Mouse (Mus musculus): Measurements from ENCODE around the gene Pex26. TPM values are rescaled to one million over a fixed set of nuclear protein-coding genes. Genes with fewer than 3 reads are reported as not detected.

The Pex26 gene
- polyA plus RNA-seq, 1 experiment from 2014 or later, result 4.1 TPM

DNA sequence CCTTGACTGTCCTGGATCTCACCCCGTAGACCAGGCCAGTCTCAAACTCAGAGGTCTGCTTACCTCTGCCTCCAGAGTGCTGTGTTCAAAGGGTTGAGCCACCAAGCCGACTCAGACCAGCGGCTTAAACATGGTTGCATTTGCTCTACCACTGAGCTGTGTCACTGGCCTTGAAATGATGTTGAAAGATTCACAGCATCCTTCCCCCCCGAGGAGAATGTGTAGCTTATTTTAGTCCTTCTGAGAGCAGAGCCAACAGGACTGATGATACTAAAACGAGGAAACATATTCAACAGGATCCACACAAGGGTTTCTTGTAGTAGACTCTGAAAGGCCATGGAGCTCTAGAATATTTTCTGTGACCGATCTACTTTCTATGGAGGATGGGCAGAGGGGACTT, 32.4 kb downstream of the Pex26 start:
- no peak overlapping the region for H3K9ac ChIP-seq (ENCODE audit: low read depth, low read length)
- H3K27ac ChIP-seq (ENCODE audit: low read depth, low read length), result no peak overlapping the region
- WGBS (ENCODE audit: insufficient replicate concordance), result 68% methylated on average over 6 of the region's 6 CpGs
- no peaks in the 10 kb centered on the region for H3K36me3 ChIP-seq (ENCODE audit: control insufficient read depth, insufficient read depth, low read length)
- peaks cover 5% of the 10 kb centered on the region; the same call in 1 of the 2 replicates for H3K4me1 ChIP-seq (ENCODE audit: control insufficient read depth, insufficient read depth, low read length)
- H3K27me3 ChIP-seq (ENCODE audit: control insufficient read depth, insufficient read depth, low read length), result peaks cover 16% of the 10 kb centered on the region
- no peaks in the 10 kb centered on the region for H3K9me3 ChIP-seq (replicated peaks; ENCODE audit: control insufficient read depth, low read length)
- H3K4me2 ChIP-seq, result no peak overlapping the region
- no peak for ATAC-seq (replicated peaks; ENCODE audit: insufficient number of reproducible peaks, low FRiP score, low TSS enrichment)
- no peak overlapping the region for H3K4me3 ChIP-seq (ENCODE audit: low read depth, low read length)

DNA sequence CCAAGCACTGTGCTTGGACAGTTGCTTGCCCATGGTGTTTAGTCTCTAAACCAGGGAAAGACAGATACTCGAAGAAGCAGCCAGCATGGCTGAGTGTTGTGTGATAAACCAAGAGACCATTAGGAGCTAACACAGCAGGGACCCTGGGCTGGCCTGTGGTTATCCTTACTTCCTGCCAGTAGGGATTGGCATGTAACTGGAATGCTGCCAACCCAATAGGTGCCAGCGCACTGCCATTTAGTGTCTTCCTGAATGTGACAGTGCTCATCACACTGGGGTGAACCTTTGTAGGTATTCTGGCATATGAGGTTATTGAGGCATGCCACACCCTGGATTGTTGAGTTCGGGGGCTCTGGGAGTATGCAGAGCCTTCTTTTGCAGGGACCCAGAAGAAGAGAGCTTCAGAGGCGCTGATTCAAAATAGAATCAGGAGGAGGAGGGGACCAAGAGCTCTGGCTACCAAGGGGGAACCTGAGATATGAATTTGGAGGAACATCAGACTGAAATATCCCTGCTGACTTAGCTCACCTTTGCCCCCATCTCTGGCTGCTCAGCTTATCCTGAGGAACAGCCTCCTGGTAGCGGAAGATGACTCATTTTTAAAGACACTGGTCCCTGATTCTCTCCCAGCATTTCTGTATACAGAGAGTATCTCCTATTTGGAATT, 33.3 kb downstream of the Pex26 start:
- Histone ChIP-seq H3K4me2 (no peak overlapping the region), H3K27ac (ENCODE audit: low read depth, low read length) (no peak overlapping the region), H3K27me3 (ENCODE audit: control insufficient read depth, insufficient read depth, low read length) (peaks cover 8% of the 10 kb centered on the region), H3K9ac (ENCODE audit: low read depth, low read length) (no peak overlapping the region), H3K36me3 (ENCODE audit: control insufficient read depth, insufficient read depth, low read length) (no peaks in the 10 kb centered on the region), H3K4me3 (ENCODE audit: low read depth, low read length) (no peak overlapping the region), H3K9me3 (replicated peaks; ENCODE audit: control insufficient read depth, low read length) (no peaks in the 10 kb centered on the region), H3K4me1 (ENCODE audit: control insufficient read depth, insufficient read depth, low read length) (no peaks in the 10 kb centered on the region)
- WGBS (ENCODE audit: insufficient replicate concordance), result 74% methylated on average over 5 of the region's 5 CpGs
- no peak for ATAC-seq (replicated peaks; ENCODE audit: insufficient number of reproducible peaks, low FRiP score, low TSS enrichment)

DNA sequence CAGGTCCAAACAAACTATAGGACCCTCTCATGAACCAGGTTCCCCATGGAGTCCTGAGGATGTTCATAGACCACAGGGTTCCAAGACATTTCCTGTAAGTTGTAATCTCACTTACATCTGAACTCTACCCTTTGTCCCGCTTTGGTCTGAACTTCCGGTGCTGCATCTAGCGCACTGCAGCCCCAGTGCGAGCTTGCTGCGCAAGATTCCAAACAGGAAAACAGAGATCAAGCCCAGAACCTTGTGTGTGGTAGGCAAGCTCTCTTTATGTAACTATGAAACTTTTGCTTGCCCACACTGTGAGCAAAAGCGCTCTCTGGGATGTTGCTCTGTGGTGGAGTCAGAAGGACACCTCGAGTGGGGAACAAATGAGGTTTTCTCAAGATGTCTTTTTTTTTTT, 34.5 kb downstream of the Pex26 start:
- WGBS (ENCODE audit: insufficient replicate concordance), result 89% methylated on average over 7 of the region's 7 CpGs
- no peak overlapping the region for H3K9ac ChIP-seq (ENCODE audit: low read depth, low read length)
- no peak overlapping the region for H3K4me2 ChIP-seq
- no peak overlapping the region for H3K27ac ChIP-seq (ENCODE audit: low read depth, low read length)
- no peak for ATAC-seq (replicated peaks; ENCODE audit: insufficient number of reproducible peaks, low FRiP score, low TSS enrichment)
- no peak overlapping the region for H3K4me3 ChIP-seq (ENCODE audit: low read depth, low read length)
- no peaks in the 10 kb centered on the region for H3K36me3 ChIP-seq (ENCODE audit: control insufficient read depth, insufficient read depth, low read length)
- H3K9me3 ChIP-seq (replicated peaks; ENCODE audit: control insufficient read depth, low read length), result no peaks in the 10 kb centered on the region
- no peaks in the 10 kb centered on the region for H3K4me1 ChIP-seq (ENCODE audit: control insufficient read depth, insufficient read depth, low read length)
- no peaks in the 10 kb centered on the region for H3K27me3 ChIP-seq (ENCODE audit: control insufficient read depth, insufficient read depth, low read length)

DNA sequence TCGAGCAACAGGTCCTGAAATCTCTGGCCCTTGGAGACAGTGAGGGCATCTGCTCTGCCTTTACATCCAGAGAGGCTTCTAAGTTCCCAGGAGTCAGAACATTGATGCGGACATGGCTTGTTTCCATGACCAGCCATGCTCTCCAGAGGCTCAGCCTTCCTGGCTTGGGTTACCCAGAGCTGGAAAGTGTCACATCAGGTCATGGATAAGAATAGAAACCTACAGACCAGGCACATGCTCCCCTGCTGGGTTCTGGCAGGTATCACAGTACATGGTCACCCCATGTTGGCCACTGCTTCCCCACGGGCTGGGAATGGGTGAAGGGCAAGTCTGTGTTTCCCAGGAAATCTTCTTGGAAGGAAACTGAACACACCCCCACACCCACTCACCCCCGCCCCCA, 35.9 kb downstream of the Pex26 start:
- H3K36me3 ChIP-seq (ENCODE audit: control insufficient read depth, insufficient read depth, low read length), result no peaks in the 10 kb centered on the region
- H3K27ac ChIP-seq (ENCODE audit: low read depth, low read length), result no peak overlapping the region
- H3K4me2 ChIP-seq, result no peak overlapping the region
- H3K27me3 ChIP-seq (ENCODE audit: control insufficient read depth, insufficient read depth, low read length), result no peaks in the 10 kb centered on the region
- no peaks in the 10 kb centered on the region for H3K4me1 ChIP-seq (ENCODE audit: control insufficient read depth, insufficient read depth, low read length)
- H3K9ac ChIP-seq (ENCODE audit: low read depth, low read length), result no peak overlapping the region
- no peak overlapping the region for H3K4me3 ChIP-seq (ENCODE audit: low read depth, low read length)
- WGBS (ENCODE audit: insufficient replicate concordance), result 75% methylated on average over 4 of the region's 4 CpGs
- no peaks in the 10 kb centered on the region for H3K9me3 ChIP-seq (replicated peaks; ENCODE audit: control insufficient read depth, low read length)
- ATAC-seq (replicated peaks; ENCODE audit: insufficient number of reproducible peaks, low FRiP score, low TSS enrichment), result no peak

DNA sequence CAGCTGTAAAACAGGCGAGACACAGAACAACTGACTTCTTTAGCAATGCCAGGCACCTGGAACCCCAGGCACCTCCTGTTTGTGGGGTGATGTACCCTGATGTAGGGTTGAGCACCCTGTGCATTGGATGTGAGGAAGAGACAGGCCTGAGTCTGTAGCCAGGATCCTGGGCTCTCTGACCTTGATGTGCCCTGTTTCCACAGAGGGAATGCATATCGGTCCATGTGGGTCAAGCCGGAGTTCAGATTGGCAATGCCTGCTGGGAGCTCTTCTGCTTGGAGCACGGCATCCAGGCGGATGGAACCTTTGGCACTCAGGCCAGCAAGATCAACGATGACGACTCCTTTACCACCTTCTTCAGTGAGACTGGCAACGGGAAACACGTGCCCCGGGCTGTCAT, 36.7 kb downstream of the Pex26 start:
- no peaks in the 10 kb centered on the region for H3K36me3 ChIP-seq (ENCODE audit: control insufficient read depth, insufficient read depth, low read length)
- no peaks in the 10 kb centered on the region for H3K9me3 ChIP-seq (replicated peaks; ENCODE audit: control insufficient read depth, low read length)
- ATAC-seq (replicated peaks; ENCODE audit: insufficient number of reproducible peaks, low FRiP score, low TSS enrichment), result no peak
- H3K27ac ChIP-seq (ENCODE audit: low read depth, low read length), result no peak overlapping the region
- no peak overlapping the region for H3K4me3 ChIP-seq (ENCODE audit: low read depth, low read length)
- H3K4me2 ChIP-seq, result no peak overlapping the region
- 83% methylated on average over 10 of the region's 10 CpGs for WGBS (ENCODE audit: insufficient replicate concordance)
- H3K9ac ChIP-seq (ENCODE audit: low read depth, low read length), result no peak overlapping the region
- H3K27me3 ChIP-seq (ENCODE audit: control insufficient read depth, insufficient read depth, low read length), result no peaks in the 10 kb centered on the region
- no peaks in the 10 kb centered on the region for H3K4me1 ChIP-seq (ENCODE audit: control insufficient read depth, insufficient read depth, low read length)

DNA sequence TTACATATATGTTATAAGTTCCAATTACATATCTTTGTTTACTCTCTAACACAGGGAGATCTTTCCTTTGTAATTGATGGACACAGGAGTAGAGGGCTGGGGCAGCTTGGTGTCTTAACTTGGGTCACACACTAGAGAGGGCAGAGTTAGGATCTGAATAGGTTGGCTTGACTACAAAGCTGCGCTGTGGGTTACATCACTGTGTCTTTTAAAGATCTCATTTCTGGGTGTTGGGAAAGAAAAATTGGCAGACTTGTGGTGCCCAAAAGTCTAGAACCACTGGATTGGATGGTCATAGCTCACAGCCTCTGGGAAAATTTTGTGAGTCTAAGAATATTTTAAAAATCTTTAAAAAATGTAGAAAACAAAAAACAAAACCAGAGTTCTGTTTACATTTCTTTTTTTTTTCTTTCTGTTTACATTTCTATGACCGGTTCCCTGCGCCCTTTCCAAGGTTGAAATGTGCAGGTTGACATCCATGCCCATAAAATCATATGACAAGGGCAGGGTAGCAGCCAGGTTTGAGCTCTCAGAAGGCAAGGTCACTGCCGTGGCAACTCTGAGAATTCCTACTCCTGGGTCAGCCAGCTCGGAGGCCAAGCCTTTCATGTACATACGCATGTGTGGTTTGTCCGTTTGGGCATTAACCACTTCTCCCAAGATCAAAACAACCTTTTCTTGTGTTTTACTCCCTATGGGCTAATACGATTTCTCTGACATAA, 38.6 kb downstream of the Pex26 start:
- ATAC-seq (replicated peaks; ENCODE audit: insufficient number of reproducible peaks, low FRiP score, low TSS enrichment), result no peak
- H3K9me3 ChIP-seq (replicated peaks; ENCODE audit: control insufficient read depth, low read length), result no peaks in the 10 kb centered on the region
- no peaks in the 10 kb centered on the region for H3K4me1 ChIP-seq (ENCODE audit: control insufficient read depth, insufficient read depth, low read length)
- H3K36me3 ChIP-seq (ENCODE audit: control insufficient read depth, insufficient read depth, low read length), result no peaks in the 10 kb centered on the region
- no peak overlapping the region for H3K9ac ChIP-seq (ENCODE audit: low read depth, low read length)
- H3K4me2 ChIP-seq, result no peak overlapping the region
- H3K4me3 ChIP-seq (ENCODE audit: low read depth, low read length), result no peak overlapping the region
- H3K27me3 ChIP-seq (ENCODE audit: control insufficient read depth, insufficient read depth, low read length), result no peaks in the 10 kb centered on the region
- WGBS (ENCODE audit: insufficient replicate concordance), result 75% methylated on average over 8 of the region's 8 CpGs
- no peak overlapping the region for H3K27ac ChIP-seq (ENCODE audit: low read depth, low read length)

DNA sequence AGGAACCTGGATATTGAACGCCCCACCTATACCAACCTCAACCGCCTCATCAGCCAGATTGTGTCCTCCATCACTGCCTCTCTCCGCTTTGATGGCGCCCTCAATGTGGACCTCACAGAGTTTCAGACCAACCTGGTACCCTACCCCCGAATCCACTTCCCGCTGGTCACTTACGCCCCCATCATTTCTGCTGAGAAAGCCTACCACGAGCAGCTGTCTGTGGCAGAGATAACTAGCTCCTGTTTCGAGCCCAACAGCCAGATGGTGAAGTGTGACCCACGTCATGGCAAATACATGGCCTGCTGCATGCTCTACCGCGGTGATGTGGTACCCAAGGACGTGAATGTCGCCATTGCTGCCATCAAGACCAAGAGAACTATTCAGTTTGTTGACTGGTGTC, 39.5 kb downstream of the Pex26 start:
- Histone ChIP-seq H3K9me3 (replicated peaks; ENCODE audit: control insufficient read depth, low read length) (no peaks in the 10 kb centered on the region), H3K27ac (ENCODE audit: low read depth, low read length) (no peak overlapping the region), H3K4me3 (ENCODE audit: low read depth, low read length) (no peak overlapping the region), H3K4me2 (no peak overlapping the region), H3K36me3 (ENCODE audit: control insufficient read depth, insufficient read depth, low read length) (no peaks in the 10 kb centered on the region), H3K9ac (ENCODE audit: low read depth, low read length) (no peak overlapping the region), H3K27me3 (ENCODE audit: control insufficient read depth, insufficient read depth, low read length) (no peaks in the 10 kb centered on the region), H3K4me1 (ENCODE audit: control insufficient read depth, insufficient read depth, low read length) (no peaks in the 10 kb centered on the region)
- WGBS (ENCODE audit: insufficient replicate concordance), result 91% methylated on average over 14 of the region's 14 CpGs
- no peak for ATAC-seq (replicated peaks; ENCODE audit: insufficient number of reproducible peaks, low FRiP score, low TSS enrichment)

DNA sequence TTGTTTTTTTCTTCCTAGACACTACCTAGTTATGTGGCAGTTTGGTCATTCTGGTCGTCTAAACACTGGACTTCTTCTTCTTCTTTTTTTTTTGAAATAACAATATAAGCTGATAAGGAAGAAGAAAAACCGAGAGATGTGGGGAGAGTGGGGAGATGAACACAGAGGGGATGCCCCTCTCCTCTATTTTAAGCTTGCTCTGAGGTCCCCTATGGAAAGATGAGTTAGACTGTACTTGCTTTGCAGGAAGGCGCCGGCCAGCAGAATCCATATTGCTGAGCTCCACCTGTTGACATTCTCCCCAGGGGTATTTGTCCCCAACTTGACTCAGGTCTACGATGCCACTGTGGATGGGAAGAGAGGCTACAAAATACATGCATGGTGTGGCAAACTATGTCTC, 40.6 kb downstream of the Pex26 start:
- Histone ChIP-seq H3K27ac (ENCODE audit: low read depth, low read length) (no peak overlapping the region), H3K4me2 (no peak overlapping the region)

DNA sequence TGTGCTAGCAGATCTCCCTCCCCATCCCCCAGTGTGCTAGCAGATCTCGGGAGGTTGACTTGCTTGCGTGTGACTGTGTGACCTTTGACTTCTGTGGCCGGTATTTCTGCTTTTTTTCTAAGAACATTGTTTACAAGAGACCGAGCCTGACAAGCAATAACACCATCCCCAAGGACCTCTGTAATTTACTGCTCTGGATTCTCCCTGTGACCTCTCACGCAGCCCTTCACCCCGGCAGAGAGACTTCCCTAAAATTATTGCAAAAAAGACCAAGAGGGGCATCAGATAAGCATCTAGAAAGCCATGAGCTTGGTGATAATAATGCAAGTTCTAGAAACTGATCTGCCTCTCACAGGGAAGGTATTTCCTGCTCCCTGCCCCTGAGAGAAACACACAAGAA, 41.5 kb downstream of the Pex26 start:
- Histone ChIP-seq H3K27me3 (ENCODE audit: control insufficient read depth, insufficient read depth, low read length) (no peaks in the 10 kb centered on the region), H3K27ac (ENCODE audit: low read depth, low read length) (no peak overlapping the region), H3K9me3 (replicated peaks; ENCODE audit: control insufficient read depth, low read length) (no peaks in the 10 kb centered on the region), H3K4me3 (ENCODE audit: low read depth, low read length) (no peak overlapping the region), H3K36me3 (ENCODE audit: control insufficient read depth, insufficient read depth, low read length) (no peaks in the 10 kb centered on the region), H3K4me2 (no peak overlapping the region), H3K4me1 (ENCODE audit: control insufficient read depth, insufficient read depth, low read length) (no peaks in the 10 kb centered on the region), H3K9ac (ENCODE audit: low read depth, low read length) (no peak overlapping the region)
- no peak for ATAC-seq (replicated peaks; ENCODE audit: insufficient number of reproducible peaks, low FRiP score, low TSS enrichment)
- WGBS (ENCODE audit: insufficient replicate concordance), result 27% methylated on average over 6 of the region's 6 CpGs

More for the DNA sequence above, 40.6 kb downstream of the Pex26 start:
- WGBS (ENCODE audit: insufficient replicate concordance), result 55% methylated on average over 5 of the region's 5 CpGs
- no peaks in the 10 kb centered on the region for H3K4me1 ChIP-seq (ENCODE audit: control insufficient read depth, insufficient read depth, low read length)
- H3K9ac ChIP-seq (ENCODE audit: low read depth, low read length), result no peak overlapping the region
- no peaks in the 10 kb centered on the region for H3K27me3 ChIP-seq (ENCODE audit: control insufficient read depth, insufficient read depth, low read length)
- no peaks in the 10 kb centered on the region for H3K9me3 ChIP-seq (replicated peaks; ENCODE audit: control insufficient read depth, low read length)
- no peak overlapping the region for H3K4me3 ChIP-seq (ENCODE audit: low read depth, low read length)
- no peaks in the 10 kb centered on the region for H3K36me3 ChIP-seq (ENCODE audit: control insufficient read depth, insufficient read depth, low read length)
- no peak for ATAC-seq (replicated peaks; ENCODE audit: insufficient number of reproducible peaks, low FRiP score, low TSS enrichment)
